Mouse (Mus musculus) kidney, adult 2 months (tissue): ENCODE data around the gene Ptgir.

Experiments
- CTCF ChIP-seq: fragments of 200-500 bp; conservative IDR thresholded peaks from 2 replicates; pipeline ENCODE4 v1.5.1; 2011; ENCODE audit warnings: low read depth, mild to moderate bottlenecking, control low read depth, low read length, moderate library complexity, mixed read lengths; ENCODE audit not compliant: insufficient read depth, insufficient read length
- POLR2A ChIP-seq: fragments of 200-500 bp; IDR thresholded peaks from one replicate; pipeline ENCODE4 v1.6.1; 2011; ENCODE audit warnings: low read depth, low read length, control low read depth

- TF ChIP-seq CTCF (no peak), POLR2A (no peak)
Measured at GRCm38 (mm10) chr7:16914453-16915343, 8.4 kb downstream of the Ptgir start.
